Mouse (Mus musculus) macrophage (primary cell): ENCODE measurements at regions not wholly inside any gene's neighbourhood (a gene's known extent, or its start where the extent isn't known, plus 50 kb on each side); places are given as distances from the start of the nearest gene placed in this dataset.

Experiments used
- H3K27ac ChIP-seq: fragments of 350-480 bp; formaldehyde crosslinking; 2 replicates; pipeline ENCODE4 v1.9.0; 2021
- H3K36me3 ChIP-seq: fragments of 350-480 bp; formaldehyde crosslinking; 2 replicates; pipeline ENCODE4 v1.9.0; 2021; ENCODE audit errors: inconsistent target
- H3K4me3 ChIP-seq: fragments of 350-480 bp; formaldehyde crosslinking; 2 replicates; pipeline ENCODE4 v1.9.0; 2021; ENCODE audit errors: inconsistent target
- H3K79me2 ChIP-seq: fragments of 350-480 bp; formaldehyde crosslinking; 2 replicates; pipeline ENCODE4 v1.9.0; 2021; ENCODE audit errors: inconsistent target
- WGBS: methylation state at CpG from one replicate; pipeline ENCODE4 v1.1.7; 2026; ENCODE audit warnings: inconsistent platforms; ENCODE audit not compliant: missing documents; 5-methylcytosine and 5-hydroxymethylcytosine counted together

DNA sequence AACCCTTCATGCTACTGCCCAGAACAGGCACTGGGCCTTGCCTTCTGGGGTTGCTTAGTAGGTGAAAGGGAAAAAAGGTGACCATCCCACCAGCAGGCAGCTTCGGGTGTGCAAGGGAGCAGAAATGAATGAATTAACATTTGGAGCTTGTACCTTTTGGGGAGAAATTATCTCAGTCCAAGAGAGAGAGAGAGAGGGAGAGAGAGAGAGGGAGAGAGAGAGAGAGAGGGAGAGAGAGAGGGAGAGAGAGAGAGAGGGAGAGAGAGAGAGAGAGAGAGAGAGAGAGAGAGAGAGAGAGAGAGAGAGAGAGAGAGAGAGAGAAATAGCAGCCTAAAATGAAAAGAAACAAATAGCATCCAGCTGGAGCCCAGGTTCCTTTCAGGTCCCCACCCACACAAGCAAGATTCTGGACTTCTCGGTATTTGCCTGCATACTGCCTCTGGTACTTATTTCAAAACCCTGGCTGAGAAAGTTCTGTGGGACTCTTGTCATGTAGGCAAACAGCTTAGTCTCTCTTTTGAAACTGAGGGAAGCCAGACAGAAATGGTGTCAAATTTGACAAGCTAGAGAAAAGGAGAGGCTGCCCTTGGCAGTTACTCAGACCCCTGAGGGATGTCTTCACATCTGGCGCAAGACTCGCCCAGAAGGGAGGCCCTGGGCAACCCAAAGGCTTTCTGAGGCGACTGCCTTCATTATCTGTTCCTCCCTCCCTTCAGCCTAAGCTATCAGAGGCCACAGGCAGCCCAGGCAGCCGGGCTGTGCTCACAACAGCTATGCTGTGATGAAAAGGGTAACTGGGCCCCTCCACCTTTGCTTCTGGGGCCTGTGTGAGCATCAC is 222.5 kb downstream of the Pik3r1 start:
- Histone ChIP-seq H3K79me2 (no peaks in the 10 kb centered on the region), H3K4me3 (no peak overlapping the region), H3K36me3 (no peaks in the 10 kb centered on the region), H3K27ac (no peak overlapping the region)
- WGBS, result 73% methylated on average over 5 of the region's 6 CpGs

DNA sequence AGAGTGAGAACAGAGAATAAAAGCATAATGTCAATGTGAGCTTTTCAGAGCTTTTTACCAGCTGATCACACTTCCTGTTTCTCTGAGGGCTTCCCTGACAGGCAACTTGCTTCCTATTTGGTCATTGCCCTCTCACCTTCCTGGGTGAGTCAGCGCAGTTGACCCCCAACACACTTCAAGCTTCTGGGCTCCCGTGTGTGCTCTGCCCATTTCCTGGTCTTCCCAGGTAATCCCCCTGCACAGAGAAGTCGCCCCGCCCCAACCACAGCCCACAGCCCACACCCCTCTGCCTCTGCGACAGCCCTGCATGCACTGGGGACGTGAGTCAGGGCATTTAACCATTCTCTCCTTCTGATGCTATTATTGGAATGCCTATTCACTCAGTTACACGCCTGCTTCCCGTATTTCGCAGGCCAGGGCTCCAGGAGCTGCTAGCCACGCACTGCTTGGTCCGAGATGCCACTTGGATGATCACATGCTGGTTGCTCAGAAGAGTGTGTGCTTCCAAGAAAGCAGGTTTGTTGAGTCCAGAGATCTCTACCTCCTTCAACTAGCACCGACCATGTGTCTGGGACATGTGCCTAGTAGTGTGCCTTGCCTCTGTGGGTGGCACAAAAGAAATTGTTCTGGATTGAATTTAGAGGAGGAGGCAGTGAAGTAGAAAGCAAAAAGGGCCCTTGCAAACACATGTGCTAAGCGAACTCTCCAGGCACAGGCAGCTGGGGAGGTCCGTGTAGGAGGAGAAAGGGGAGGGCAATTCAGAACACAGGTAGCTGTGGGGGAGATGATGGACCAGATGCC is 227.4 kb downstream of the Pik3r1 start:
- Histone ChIP-seq H3K36me3 (no peaks in the 10 kb centered on the region), H3K79me2 (no peaks in the 10 kb centered on the region), H3K4me3 (peak overlapping the region; percentile 5; the same call in 1 of the 2 replicates), H3K27ac (peak overlapping the region; percentile 94)
- WGBS, result 5% methylated on average over 14 of the region's 14 CpGs

DNA sequence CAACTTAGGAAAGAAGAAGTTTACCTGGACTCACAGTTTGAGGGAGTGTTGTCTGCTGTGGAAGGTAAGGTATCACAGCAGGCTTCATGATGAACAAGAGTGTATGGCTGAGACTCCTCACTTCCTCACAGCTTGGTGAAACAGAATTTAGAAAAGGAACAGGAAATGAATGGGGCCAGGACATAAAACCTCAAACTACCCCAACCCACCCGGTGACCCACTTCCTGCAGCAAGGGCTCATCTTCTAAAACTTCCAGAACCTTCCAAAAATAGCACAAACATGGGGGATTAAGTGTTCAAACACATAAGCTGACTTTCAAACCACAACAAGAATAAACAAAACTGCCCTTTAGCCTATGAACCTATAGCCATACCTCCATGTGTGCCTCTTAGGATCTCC is 229.9 kb downstream of the Pik3r1 start:
- Histone ChIP-seq H3K36me3 (no peaks in the 10 kb centered on the region), H3K4me3 (no peak overlapping the region), H3K27ac (peak overlapping the region; percentile 21; the same call in 1 of the 2 replicates), H3K79me2 (no peaks in the 10 kb centered on the region)
- WGBS, result 0% methylated on average over 1 of the region's 1 CpGs

DNA sequence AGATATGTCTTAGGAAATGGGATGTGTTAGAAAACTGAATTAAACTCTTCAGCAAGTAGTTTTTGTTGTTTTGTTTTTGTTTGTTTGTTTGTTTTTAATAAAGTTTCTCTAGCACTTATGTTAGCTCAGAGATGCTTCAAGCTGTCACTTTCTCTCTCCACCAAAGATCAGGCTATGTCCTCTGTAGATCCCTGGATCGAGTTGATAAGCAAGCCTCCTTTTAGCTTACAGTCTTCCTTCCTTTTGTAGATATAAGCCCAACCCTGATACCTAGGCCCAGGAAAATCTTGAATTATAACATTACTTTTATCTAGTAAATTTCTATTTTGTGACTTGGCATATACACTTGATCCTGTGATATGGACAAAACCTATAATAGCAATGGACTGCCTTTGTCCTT is 232.0 kb downstream of the Pik3r1 start:
- H3K4me3 ChIP-seq, result no peak overlapping the region
- 94% methylated on average over 1 of the region's 1 CpGs for WGBS
- no peaks in the 10 kb centered on the region for H3K79me2 ChIP-seq
- H3K27ac ChIP-seq, result no peak overlapping the region
- no peaks in the 10 kb centered on the region for H3K36me3 ChIP-seq

DNA sequence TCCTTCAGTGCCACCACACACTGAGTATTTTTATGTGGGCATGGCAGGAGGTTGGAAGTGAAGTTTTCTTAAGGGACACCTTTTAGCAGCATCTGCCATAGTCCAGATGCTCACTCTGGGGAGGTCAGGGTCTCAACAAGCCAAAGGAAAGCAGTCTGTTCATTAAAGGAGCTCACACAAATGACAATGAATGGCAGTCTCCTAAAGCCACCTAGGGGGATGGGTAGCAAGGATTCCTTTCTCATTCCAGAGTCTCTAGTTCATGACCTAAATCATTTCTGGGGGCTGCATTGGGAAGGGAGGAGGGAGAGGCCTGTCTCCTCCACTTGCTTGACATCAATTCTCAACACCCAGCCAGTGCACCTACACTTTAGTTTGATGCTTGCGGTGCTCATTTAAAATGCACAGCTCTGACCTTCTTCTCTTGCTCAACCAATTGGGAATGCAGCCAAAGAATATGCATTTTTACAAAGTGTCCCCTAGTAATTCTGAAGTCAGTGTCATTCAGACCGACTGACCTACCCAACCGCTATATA is 232.6 kb downstream of the Pik3r1 start:
- no peaks in the 10 kb centered on the region for H3K79me2 ChIP-seq
- 90% methylated on average over 3 of the region's 3 CpGs for WGBS
- no peaks in the 10 kb centered on the region for H3K36me3 ChIP-seq
- no peak overlapping the region for H3K4me3 ChIP-seq
- H3K27ac ChIP-seq, result no peak overlapping the region

DNA sequence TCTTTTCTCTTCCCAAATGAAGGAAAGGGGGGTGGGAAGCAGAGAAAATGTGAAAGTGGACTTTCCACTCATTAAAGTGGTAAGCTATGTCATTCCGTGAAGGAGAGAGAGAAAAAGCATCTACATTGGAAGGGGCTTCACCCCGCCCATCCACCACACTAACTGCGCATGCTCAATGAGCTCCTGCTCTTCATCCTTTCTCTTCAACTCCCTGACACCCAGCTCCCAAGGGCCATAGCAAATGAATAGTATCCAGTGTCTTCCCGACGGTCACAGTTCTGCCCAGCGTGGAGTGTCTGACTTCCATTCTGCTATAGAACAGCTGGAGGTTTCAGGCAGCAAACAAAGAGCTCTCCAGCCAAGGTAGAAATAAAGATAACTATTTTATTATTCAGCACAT is 233.5 kb downstream of the Pik3r1 start:
- no peak overlapping the region for H3K27ac ChIP-seq
- no peak overlapping the region for H3K4me3 ChIP-seq
- H3K36me3 ChIP-seq, result no peaks in the 10 kb centered on the region
- 98% methylated on average over 5 of the region's 6 CpGs for WGBS
- H3K79me2 ChIP-seq, result no peaks in the 10 kb centered on the region

DNA sequence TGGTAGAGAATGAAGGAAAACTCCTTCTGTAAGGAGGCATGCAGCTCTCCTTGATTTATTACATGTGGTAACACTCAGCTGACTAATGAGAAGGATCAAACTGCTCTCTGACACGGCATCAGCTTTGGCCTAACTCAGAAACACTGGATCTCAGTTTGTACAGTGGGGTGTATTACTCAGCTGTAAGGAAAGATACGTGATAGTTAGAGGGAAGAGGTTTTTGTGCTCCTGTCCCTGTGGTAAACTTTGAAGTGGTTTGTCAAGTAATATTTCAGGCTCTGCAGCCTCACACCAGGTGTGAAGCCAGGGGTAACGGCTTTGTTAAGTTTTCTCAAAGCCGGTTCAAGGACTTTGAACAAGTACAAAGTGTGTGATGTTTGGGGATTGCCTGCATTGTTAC is 235.1 kb downstream of the Pik3r1 start:
- H3K27ac ChIP-seq, result no peak overlapping the region
- no peak overlapping the region for H3K4me3 ChIP-seq
- no peaks in the 10 kb centered on the region for H3K36me3 ChIP-seq
- no peaks in the 10 kb centered on the region for H3K79me2 ChIP-seq
- WGBS, result 78% methylated on average over 4 of the region's 4 CpGs

DNA sequence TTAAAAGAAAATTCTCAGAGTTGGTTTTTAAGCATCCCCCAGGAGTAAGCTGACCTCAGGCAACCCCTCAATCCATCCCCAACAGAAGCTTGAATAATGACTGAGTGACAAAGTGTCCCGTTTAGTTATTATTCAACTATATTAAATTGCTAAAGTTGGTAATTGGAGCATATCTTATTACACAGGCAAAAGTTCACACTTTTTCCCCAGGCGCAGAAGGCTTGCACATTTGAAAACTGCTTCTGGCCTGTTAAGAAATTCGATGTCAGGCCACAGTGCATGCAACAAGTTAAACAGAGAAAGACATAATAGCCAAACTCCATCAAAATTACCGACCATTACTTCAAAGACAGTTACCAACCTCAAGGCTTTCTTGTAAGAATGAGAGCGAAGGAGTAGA is 240.3 kb downstream of the Pik3r1 start:
- Histone ChIP-seq H3K27ac (no peak overlapping the region), H3K36me3 (no peaks in the 10 kb centered on the region), H3K79me2 (no peaks in the 10 kb centered on the region), H3K4me3 (no peak overlapping the region)
- WGBS, result 96% methylated on average over 5 of the region's 5 CpGs

DNA sequence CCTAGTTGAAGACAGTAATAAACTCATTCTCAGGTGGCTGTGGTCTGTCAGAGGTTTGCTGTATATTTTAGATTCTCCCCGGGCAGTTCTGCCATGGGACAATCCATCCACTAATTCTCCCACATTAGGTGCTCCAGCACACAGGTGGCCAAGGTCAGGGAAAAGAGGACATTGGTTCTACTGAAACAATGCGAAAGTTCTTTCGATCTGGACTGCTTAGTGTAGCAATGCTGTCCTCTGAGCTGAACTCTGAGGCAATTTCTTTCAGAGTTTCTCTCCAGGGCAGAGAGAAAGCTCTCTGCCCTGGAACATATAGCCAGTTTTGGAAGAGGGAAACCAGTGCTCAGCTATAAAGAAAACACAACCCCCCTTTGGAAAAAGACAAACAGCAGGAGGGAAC is 243.2 kb downstream of the Pik3r1 start:
- Histone ChIP-seq H3K27ac (no peak overlapping the region), H3K4me3 (no peak overlapping the region), H3K79me2 (no peaks in the 10 kb centered on the region), H3K36me3 (no peaks in the 10 kb centered on the region)
- 97% methylated on average over 3 of the region's 3 CpGs for WGBS

DNA sequence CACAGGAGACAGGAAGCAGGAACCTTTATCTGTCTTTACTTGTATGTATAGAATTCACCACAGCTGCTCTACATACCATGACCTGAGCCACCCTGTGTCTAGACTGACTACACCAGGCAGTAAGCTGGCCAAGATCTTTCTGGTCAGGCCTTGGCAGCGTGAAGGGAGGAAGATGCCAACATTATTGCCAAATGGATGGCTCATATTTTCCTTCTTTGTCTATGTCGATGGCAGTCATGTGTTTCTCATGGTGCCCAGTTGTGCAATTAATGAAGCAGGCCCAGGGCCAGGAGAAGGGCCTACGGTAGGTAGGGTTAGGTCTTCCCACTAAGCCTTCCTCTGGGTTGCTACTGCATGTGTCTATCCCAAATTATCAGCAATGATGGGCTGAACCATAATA is 243.8 kb downstream of the Pik3r1 start:
- Histone ChIP-seq H3K4me3 (no peak overlapping the region), H3K79me2 (no peaks in the 10 kb centered on the region), H3K36me3 (no peaks in the 10 kb centered on the region), H3K27ac (no peak overlapping the region)
- WGBS, result 82% methylated on average over 3 of the region's 3 CpGs

DNA sequence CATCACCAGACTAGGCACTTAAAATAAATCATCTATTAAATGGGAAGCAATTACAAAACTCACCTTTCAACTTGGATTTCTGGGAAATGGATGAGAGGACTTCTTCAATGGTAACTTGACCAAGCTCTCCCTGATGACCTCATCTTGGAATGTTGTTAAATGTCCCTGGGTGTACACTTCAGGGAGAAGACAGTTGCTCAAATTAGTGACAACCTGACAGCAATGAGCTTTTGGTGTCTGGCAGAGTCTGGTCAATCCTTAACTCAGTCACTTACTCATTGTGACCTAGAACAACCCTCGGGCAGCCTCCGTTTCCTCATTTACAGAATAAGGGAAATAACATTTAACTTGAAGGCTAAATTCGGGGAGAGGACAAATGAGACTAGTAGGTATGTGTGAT is 244.5 kb downstream of the Pik3r1 start:
- Histone ChIP-seq H3K79me2 (no peaks in the 10 kb centered on the region), H3K27ac (no peak overlapping the region), H3K4me3 (no peak overlapping the region), H3K36me3 (no peaks in the 10 kb centered on the region)
- 15% methylated on average over 3 of the region's 3 CpGs for WGBS

DNA sequence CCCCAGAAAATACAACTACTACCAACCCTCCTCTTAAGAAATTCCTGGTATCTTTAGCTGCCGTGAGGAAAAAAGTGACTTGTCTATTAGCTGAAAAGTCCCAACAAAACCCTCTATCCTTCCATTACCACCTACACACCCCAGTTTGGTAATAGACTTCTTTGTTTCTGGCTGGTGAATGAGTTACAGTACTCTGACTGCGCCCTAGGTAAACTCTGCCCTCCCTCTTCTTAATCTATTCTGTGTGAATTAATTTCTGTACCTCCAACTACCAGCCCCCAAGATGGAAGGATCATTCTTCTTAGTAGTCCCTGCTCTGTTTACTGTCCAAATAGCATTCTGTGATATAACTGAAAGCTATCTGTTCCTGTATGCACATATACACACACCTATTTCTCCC is 245.4 kb downstream of the Pik3r1 start:
- 100% methylated on average over 2 of the region's 2 CpGs for WGBS
- Histone ChIP-seq H3K36me3 (no peaks in the 10 kb centered on the region), H3K79me2 (no peaks in the 10 kb centered on the region), H3K4me3 (no peak overlapping the region), H3K27ac (no peak overlapping the region)

DNA sequence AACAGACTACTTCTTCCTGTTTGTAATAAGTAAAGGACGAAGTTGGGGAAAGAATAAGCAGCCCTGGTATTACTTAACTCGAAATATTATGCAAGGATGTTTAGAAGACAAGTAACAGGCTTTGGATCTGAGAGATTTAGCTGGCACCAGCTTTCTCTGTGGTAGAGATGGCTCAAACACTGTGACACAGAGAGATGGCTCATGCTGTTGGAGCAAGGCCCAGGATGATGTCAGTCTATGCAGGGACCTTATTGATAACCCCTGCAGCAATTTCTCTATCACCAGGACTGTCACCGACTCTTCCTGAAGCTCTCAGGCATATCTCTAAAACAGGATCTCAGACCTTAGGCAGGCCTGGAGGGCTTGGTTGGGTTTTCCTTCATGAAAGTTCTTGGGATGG is 254.7 kb downstream of the Pik3r1 start:
- 83% methylated on average over 3 of the region's 3 CpGs for WGBS
- H3K79me2 ChIP-seq, result no peaks in the 10 kb centered on the region
- no peak overlapping the region for H3K4me3 ChIP-seq
- no peaks in the 10 kb centered on the region for H3K36me3 ChIP-seq
- no peak overlapping the region for H3K27ac ChIP-seq

DNA sequence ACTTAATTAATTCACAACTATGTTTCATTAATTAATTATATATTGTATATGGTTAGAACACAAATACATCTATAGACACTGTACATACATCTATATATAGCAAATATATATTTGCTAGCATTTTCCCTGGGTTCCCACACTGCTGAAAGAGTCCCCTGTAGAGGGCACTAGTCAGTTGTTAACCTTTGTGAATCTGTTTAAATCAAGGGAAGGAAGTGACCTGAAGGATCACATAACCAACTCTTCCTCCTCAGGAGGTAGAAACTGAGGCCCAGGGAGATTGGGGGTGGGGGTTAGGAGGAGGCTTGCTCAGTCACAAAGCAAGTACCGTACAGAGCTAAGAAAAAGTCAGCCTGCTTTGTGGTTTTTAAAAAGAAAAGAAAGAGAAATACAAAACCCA is 258.1 kb downstream of the Pik3r1 start:
- WGBS, result 17% methylated on average over 1 of the region's 1 CpGs
- Histone ChIP-seq H3K79me2 (no peaks in the 10 kb centered on the region), H3K27ac (no peak overlapping the region), H3K36me3 (no peaks in the 10 kb centered on the region), H3K4me3 (no peak overlapping the region)

DNA sequence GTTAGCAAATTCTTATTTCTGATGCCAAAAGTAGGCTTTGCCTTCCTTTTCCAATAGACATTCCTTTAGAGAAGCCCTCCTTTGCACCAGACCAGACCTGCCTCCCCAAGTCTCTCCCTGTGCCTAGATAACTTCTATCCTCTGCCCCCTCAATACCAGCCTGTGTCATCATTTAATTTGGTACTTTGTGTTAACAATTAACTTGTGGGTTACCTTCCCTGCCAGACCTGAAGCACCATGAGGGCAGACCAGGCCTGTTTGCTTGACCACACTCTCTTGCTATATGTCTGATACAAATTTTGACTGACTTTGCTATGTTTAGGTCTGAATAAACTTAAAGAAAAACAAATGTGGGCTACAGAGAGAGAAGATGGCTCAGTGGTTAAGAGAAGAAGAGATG is 259.7 kb downstream of the Pik3r1 start:
- H3K4me3 ChIP-seq, result no peak overlapping the region
- no peaks in the 10 kb centered on the region for H3K79me2 ChIP-seq
- H3K27ac ChIP-seq, result no peak overlapping the region
- no peaks in the 10 kb centered on the region for H3K36me3 ChIP-seq
